Mouse (Mus musculus) erythroid progenitor cell, adult 5-6 weeks (primary cell): Measurements from ENCODE around the gene Arhgap36. TPM values are rescaled to one million over a fixed set of nuclear protein-coding genes. Genes with fewer than 3 reads are reported as not detected.

Source experiments
- ATAC-seq: replicated peaks from 2 replicates; pipeline ENCODE4 v1.8.0; 2016; ENCODE audit warnings: moderate number of reproducible peaks, mild to moderate bottlenecking, moderate TSS enrichment, inconsistent platforms; ENCODE audit not compliant: poor library complexity, low FRiP score, severe bottlenecking
- total RNA-seq, 2 experiments: library from RNA; stranded (forward) in 1 of 2; stranded (reverse) in 1 of 2; fragments of 150-400 nt in 1 of 2; fragments of 186-747, 209-891 nt in 1 of 2; gene quantifications; 2 replicates each; pipeline versions ENCODE4 v1.2.3 to v1.2.4; 2015 to 2017; ENCODE audit warnings: low replicate concordance in 2 of 2

Gene Arhgap36
- total RNA-seq (2015; ENCODE audit: low replicate concordance): not detected in 2 replicates
- not detected in 2 replicates for total RNA-seq (2017; ENCODE audit: low replicate concordance)

GRCm38 (mm10) chrX:49463442-49463970 lies at the start of gene Arhgap36:
Arhgap36 (plus strand) TSS chrX:49463945.
- no peak for ATAC-seq

- ATAC-seq: no peak
These were observed 6.0 kb upstream of the Arhgap36 start for GRCm38 (mm10) chrX:49457781-49458180.

- ATAC-seq: no peak
These were observed 6.7 kb downstream of the Arhgap36 start for GRCm38 (mm10) chrX:49470287-49471054.

- ATAC-seq: no peak
These were observed 16.4 kb downstream of the Arhgap36 start for GRCm38 (mm10) chrX:49479968-49480809.

- no peak for ATAC-seq
These were observed 17.1 kb downstream of the Arhgap36 start for GRCm38 (mm10) chrX:49480846-49481245.

- ATAC-seq: no peak
These were observed 25.4 kb downstream of the Arhgap36 start for GRCm38 (mm10) chrX:49489141-49489540.

GRCm38 (mm10) chrX:49493739-49494449 lies 30.1 kb downstream of the Arhgap36 start:
- ATAC-seq: no peak

Other genes with a start within 250 kb of the Arhgap36 start
- 0.42 and 1.8 TPM in 2 replicates for gene Enox2, start 175.7 kb upstream of the Arhgap36 start, total RNA-seq (2015; ENCODE audit: low replicate concordance)
- 3.7 and 5.0 TPM in 2 replicates for gene Enox2, start 175.7 kb upstream of the Arhgap36 start, total RNA-seq (2017; ENCODE audit: low replicate concordance)
- not detected in 2 replicates for gene Olfr1320, start 208.4 kb downstream of the Arhgap36 start, total RNA-seq (2015; ENCODE audit: low replicate concordance)
- not detected in 2 replicates for gene Olfr1320, start 208.4 kb downstream of the Arhgap36 start, total RNA-seq (2017; ENCODE audit: low replicate concordance)